Mouse (Mus musculus) layer of hippocampus, postnatal 36 days (tissue): ENCODE measurements at regions not wholly inside any gene's neighbourhood (a gene's known extent, or its start where the extent isn't known, plus 50 kb on each side); places are given as distances from the start of the nearest gene placed in this dataset.
A peak's percentile ranks its signal among the peaks of the same experiment; 100 is the strongest.

ENCODE experiments used
- DNase-seq, 2 experiments: peaks; one replicate each; pipeline ENCODE4 v3.0.0; 2022

DNA sequence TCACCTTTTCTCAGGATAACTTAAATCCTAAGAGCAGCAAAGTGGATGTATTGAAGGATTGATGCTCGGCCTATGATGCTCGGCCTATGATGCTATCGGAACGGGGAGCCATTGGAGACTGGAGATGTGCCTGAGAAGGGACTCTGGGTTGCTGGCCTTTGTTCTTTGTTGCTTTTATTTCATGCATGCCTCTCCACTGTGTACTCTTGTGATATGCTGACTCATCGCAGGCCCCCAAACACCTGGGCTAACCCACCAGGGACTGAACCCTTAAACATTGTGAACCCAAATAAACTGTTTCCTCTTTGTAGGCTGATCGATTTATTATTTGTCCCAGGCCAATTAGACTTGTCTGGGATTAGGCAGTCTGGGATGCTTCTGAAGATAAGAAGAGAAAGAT, 61.9 kb downstream of the Pdcl3 start:
- no peak for DNase-seq

DNA sequence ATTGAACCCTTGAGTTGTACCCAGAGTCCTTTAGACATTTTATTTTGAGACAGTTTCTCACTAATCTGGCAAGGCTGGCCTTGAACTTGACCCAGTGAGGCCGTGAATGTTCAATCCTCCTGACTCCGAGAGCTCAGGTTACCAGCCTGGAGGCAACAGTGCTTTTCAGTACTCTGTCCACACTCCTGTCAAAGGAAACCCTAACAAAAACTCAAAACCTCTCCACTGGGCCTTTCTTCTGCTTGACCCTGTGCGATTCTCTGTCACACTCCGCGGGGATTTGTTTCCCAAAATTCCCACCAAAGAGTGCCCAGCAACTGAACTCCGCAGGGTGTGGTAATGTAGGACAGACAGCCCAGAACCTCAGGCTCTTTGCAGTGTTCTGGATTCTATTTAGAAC, 71.9 kb downstream of the Pdcl3 start:
- no peak for DNase-seq

DNA sequence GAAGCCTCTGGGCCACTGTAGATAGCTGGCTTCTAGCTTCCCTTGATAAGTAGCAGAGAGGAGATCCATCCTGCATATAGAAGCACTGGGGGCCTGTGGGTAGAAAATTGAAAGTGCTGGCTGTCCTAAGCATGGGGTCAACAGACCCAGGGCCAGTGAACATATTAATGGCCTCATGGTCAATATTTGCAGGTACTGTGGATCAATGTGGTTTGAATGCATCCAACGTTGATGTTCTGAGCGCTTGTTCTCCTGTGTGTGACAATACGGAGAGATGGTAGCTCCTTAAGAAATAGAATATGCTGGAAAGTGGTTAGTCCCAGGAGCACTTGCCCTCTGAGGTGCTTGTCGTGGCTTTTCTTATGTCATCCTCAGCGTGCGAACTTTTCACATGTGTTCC, 77.1 kb downstream of the Pdcl3 start:
- DNase-seq, result no peak

DNA sequence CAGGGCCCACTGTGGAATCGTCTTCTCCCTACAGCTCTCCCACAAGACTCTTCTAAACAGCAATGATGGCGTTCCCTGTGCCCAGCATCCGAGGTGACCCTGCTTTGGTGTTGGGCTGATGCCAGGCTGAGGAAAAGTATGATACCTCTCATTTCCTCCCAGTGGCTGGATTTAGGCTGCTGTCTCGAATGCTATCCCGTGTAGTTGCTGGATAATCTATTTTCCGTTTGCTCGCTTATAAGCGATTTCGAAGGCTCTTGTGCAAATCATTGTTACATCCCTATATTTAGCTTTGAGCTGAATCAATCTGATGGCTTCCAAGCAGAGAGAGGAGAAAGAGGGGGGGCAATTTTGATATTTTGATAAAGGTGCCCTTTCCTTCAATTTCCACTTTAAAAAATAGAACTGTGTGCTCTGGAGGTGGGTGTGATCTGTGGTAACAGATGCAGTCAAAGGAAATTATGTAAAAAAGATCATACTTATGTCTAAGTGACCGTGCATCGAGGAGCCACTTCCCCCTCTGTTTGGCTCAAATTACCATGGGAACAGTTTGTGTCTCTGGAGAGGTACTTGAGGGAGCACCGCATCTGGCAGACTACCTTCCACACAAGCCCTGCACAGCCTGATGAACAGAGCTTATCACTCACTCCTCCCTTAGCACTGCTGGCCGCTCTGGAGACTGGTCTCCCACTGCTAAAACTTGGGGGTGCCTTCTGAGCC, 78.4 kb downstream of the Pdcl3 start:
- no peak for DNase-seq

- DNase-seq, result no peak
Observed at GRCm38 (mm10) chr1:39064781-39065180, 79.4 kb downstream of the Pdcl3 start.

- DNase-seq, result no peak
Observed at GRCm38 (mm10) chr1:39067901-39068300, 82.5 kb downstream of the Pdcl3 start.

DNA sequence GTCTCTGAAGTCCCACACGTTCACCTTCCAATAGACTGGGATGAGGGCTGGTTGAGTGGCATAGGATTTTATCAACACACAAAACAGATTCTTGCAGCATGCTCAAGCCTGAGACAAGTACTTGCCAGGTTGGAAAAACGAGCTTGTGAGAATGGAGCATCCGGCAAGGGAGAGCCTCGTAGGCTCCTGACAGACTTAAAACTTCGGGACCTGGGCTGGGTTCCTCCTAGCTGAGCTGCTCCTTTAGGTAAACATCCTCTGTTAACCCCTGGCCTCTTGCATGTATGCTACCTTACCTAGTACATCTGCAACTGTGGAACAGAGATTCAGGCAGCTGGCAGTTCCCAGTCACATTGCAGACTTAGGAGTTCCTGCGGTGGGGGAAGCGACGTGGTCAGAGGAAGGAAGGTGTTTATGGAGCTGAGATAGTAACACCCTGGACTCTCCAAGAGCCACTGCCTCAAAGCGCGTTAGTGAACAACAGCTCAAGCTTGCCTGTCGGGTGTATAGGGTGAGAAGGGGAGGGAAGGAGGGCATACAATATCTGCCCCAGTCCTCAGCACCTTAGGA, 83.8 kb downstream of the Pdcl3 start:
- DNase-seq, result no peak

DNA sequence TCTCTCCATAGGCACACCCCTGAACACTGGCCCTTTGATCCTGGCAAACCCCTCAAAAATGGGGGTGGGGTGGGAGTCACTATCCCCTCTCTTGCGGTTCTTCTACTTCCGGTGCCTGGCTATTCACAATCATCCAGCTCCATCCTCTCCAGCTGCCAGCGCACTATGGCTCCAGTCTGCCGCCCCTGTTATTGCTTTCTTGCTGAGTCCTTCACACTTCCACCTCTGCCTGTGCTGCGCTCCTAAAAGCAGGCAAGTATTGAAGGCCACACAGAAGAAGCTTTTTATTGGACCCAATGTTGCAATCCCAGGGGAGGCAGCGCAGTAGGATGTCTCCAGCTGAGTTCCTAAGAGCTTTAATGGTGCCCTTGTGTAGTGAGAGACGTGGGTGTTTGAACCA, 84.3 kb downstream of the Pdcl3 start:
- DNase-seq, result no peak

DNA sequence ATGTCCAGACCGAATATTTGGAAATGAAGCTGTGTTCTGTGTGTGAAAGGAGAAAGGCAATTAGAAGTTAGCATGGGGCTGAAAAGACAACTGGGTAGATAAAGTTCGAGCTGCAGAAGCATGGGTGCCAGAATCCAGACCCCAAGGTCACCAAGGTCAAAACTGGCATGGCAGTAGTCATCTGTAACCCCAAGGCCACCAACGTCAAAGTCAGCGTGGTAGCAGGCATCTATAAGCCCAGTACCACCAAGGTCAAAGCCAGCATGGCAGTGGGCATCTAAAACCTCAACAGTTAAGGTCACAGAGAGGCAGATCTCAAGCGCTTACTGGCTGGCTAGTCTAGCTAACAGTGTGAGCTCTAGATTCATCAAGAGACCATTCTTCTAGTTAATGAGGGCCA, 90.6 kb downstream of the Pdcl3 start:
- DNase-seq, result no peak

- DNase-seq, result no peak
Observed at GRCm38 (mm10) chr1:39078584-39079315, 93.3 kb downstream of the Pdcl3 start.

- DNase-seq, result no peak
Observed at GRCm38 (mm10) chr1:39083911-39084826, 98.8 kb downstream of the Pdcl3 start.

GRCm38 (mm10) chr1:39086273-39086672, 100.9 kb downstream of the Pdcl3 start:
- peak; percentile 48 to 53 for DNase-seq

- no peak for DNase-seq
Observed at GRCm38 (mm10) chr1:39089875-39090274, 103.7 kb upstream of the Npas2 start.

DNA sequence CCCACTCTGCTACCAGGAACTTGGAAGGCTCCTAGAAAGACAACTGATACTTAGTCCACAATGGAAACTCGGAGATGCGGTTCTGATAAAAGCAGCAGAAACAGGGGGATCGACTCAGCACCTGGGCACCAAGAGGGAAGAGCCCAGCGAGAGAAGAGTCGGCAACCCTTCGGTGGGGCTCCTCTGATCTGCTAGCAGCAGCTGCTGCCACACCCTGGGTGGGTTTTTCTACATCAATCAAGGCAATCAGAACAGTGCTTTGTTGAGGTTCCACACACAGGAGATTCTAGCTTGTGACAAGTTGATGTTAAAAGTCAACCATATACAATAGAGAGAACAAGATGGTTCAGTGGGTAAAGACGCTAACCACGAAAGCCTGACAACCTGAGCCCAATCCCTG, 102.4 kb upstream of the Npas2 start:
- no peak for DNase-seq

GRCm38 (mm10) chr1:39091638-39092037, 101.9 kb upstream of the Npas2 start:
- no peak for DNase-seq

GRCm38 (mm10) chr1:39093291-39093690, 100.2 kb upstream of the Npas2 start:
- DNase-seq, result no peak

- DNase-seq, result no peak
Observed at GRCm38 (mm10) chr1:39094001-39094400, 99.5 kb upstream of the Npas2 start.

DNA sequence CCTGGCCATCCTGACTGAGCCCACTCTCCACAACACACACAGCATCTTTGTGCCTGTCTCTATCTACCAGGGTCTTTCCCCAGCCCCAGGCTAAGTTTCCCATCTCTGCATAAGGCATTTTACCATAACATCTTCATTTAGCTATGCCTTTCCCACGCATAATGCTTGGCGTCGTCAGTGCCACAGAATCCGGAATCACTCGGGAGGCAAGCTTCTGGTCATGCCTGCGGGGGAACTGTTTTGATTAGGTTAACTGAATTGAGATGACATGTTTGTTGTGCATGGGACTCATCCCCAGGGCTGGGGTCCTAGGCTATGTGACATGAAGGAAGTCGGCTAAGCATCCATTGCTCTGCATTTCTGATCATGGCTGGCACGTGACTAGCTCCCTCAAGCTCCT, 97.6 kb upstream of the Npas2 start:
- no peak for DNase-seq

DNA sequence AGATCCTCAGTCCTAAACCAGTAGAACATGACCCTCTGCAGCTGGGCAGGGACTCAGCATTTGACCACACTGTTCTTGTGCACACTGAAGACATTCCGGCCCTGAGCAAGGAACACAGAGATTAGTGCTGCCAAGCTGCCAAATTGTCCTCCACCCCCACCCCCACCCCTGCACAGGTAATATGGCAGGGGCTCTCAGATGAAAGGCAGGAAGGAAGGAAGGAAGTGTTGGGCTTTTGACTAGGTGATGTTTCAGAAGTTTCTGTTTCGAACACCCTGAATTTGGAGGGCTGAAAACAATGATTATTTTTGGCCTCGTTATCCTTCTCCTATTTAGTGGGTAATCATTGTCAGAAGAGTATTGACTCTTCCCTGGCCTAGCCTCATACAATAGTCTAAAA, 96.8 kb upstream of the Npas2 start:
- no peak for DNase-seq

DNA sequence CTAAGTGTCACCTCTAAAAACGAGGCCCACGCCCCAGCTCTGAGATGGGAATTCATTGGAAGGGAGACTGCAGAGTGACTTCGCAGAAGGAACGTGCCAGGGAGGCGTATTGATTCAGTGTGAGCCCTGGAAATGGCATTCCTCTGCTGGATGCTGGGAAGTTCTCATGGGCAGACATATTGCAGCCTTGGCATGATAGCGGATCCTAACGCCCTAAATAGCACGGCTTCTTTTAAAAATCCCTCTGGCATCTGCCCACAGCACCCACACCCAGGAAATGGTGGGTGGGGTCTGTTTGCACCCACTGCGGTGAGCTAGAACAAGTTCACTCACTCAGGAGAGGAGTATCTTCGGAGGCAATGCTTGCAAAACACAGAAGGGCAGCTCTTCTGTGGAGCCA, 96.0 kb upstream of the Npas2 start:
- DNase-seq, result peak; percentile 55 to 63

DNA sequence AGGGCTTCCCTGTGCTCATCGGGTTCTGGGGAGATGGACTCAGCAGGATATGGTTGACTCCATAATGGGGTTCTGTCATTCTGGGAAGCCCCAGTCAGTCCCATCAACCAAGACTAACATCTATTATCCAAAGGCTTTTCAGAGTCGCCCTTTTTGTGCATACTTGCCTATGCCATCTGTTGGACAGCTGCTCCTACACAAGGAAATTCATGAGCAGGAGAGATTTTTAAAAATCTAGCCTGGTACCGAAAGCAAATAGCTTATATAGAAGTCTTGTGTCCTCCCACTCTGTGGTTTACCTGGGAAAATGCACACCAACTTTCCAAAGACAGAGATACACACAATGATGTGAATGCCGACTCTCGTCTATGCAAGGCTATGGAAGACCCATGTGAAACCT, 95.4 kb upstream of the Npas2 start:
- DNase-seq, result no peak

DNA sequence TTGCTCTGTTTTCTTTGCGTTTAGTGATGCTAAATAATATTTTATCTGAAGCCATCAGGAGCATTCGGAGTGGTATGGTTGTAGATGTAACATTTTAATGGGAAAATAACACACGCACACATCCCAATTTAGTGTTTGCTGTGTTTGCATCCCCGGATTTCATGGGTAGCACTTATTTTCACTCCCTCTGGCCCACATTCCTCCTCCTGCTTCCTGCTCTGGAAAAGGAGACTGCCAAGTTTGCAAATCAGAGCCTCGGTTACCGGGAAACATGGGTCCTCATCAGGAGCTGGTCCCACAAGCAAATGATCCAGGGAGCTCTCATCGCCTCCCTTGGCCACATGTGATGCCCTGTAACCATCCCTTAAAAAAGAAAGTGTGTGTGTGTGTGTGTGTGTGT, 94.3 kb upstream of the Npas2 start:
- no peak for DNase-seq

GRCm38 (mm10) chr1:39100492-39100891, 93.0 kb upstream of the Npas2 start:
- DNase-seq, result no peak
